Mouse (Mus musculus) ES-E14 (cell line): ENCODE results near the gene Lrrc41.

Experiments used
- HCFC1 ChIP-seq: IDR thresholded peaks from 2 replicates; pipeline ENCODE4 v1.6.1; 2012; ENCODE audit warnings: low read length, inconsistent platforms, borderline replicate concordance; ENCODE audit not compliant: insufficient read depth
- MAFK ChIP-seq: IDR thresholded peaks from 2 replicates; pipeline ENCODE4 v1.6.1; 2014; ENCODE audit warnings: mild to moderate bottlenecking, low read depth, low read length, inconsistent platforms; ENCODE audit not compliant: insufficient read depth
- ZNF384 ChIP-seq: IDR thresholded peaks from 2 replicates; pipeline ENCODE4 v1.6.1; 2012; ENCODE audit warnings: low read depth, low read length, inconsistent platforms

- no peak for TF ChIP-seq HCFC1
- no peak for TF ChIP-seq MAFK
- TF ChIP-seq ZNF384: peak; percentile 40; the same call in 1 of the 2 replicates
These were observed 59.9 kb downstream of the Lrrc41 start for GRCm38 (mm10) chr4:116134990-116135389.
